Mouse (Mus musculus) stomach, postnatal 0 days (tissue): ENCODE measurements at regions not wholly inside any gene's neighbourhood (a gene's known extent, or its start where the extent isn't known, plus 50 kb on each side); places are given as distances from the start of the nearest gene placed in this dataset.

Experiments
- ATAC-seq: fragments of 200-750 bp; cut with Nextera tagmentation; 2 replicates; pipeline ENCODE4 v1.8.0; 2017; ENCODE audit not compliant: low FRiP score, low TSS enrichment
- DNase-seq: peaks from one replicate; pipeline ENCODE4 v3.0.0-alpha.2; 2016; ENCODE audit warnings: low spot score
- H3K27ac ChIP-seq: fragments of 300-500 bp; sonication (generic); replicated peaks from 2 replicates; pipeline ENCODE4 v1.5.1; 2014; ENCODE audit warnings: mild to moderate bottlenecking, control low read depth
- H3K27me3 ChIP-seq: fragments of 300-500 bp; sonication (generic); 2 replicates; pipeline ENCODE4 v1.6.1; 2014; ENCODE audit warnings: low read length; ENCODE audit not compliant: control insufficient read depth, insufficient read depth
- H3K36me3 ChIP-seq: fragments of 300-500 bp; sonication (generic); 2 replicates; pipeline ENCODE4 v1.6.1; 2014; ENCODE audit warnings: low read length, mixed read lengths; ENCODE audit not compliant: control insufficient read depth, insufficient read depth
- H3K4me1 ChIP-seq: fragments of 300-500 bp; sonication (generic); replicated peaks from 2 replicates; pipeline ENCODE4 v1.6.1; 2014; ENCODE audit warnings: antibody characterized with exemption; ENCODE audit not compliant: control insufficient read depth, insufficient read depth
- H3K4me2 ChIP-seq: fragments of 300-500 bp; sonication (generic); replicated peaks from 2 replicates; pipeline ENCODE4 v1.6.1; 2014; ENCODE audit warnings: low read depth, mild to moderate bottlenecking, control low read depth, moderate library complexity
- H3K4me3 ChIP-seq: fragments of 300-500 bp; sonication (generic); 2 replicates; pipeline ENCODE4 v1.5.1; 2014; ENCODE audit warnings: low read depth, low read length, control low read depth
- H3K9ac ChIP-seq: fragments of 300-500 bp; sonication (generic); 2 replicates; pipeline ENCODE4 v1.6.1; 2014; ENCODE audit warnings: mild to moderate bottlenecking, low read length, control low read depth, mixed read lengths
- H3K9me3 ChIP-seq: fragments of 300-500 bp; sonication (generic); 2 replicates; pipeline ENCODE4 v1.6.1; 2016; ENCODE audit warnings: low read length; ENCODE audit not compliant: control insufficient read depth
- CTCF ChIP-seq: IDR thresholded peaks from 2 replicates; pipeline ENCODE4 v1.5.1; 2016; ENCODE audit warnings: antibody characterized with exemption, low read depth, mild to moderate bottlenecking, moderate library complexity
- EP300 ChIP-seq: optimal IDR thresholded peaks from 2 replicates; pipeline ENCODE3; 2016; ENCODE audit warnings: antibody characterized with exemption
- WGBS: fragments of 180-500 bp; shearing (Covaris S2); extraction: QIAGEN DNeasy Blood & Tissue Kit; methylation state at CpG from one replicate; pipeline ENCODE4 v1.1.7; 2014; 5-methylcytosine and 5-hydroxymethylcytosine counted together

DNA sequence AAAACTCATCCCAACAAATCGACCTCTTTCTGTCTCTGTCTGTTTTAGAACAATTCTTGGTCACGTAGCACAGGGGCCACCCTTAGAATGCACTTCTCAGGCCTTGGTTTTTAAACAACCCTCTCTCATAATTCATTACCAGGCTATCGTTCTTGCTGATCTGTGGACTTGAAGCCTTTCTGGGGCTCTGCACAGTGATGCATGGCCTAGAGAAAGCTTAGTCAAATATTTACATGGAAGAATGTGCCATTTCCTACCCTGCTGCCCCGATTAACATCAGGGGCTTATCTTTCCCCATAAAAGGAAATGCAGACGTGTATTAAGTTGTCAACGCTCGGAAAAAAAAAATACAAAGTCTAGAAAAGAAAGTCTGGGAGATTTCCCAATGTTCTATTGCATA lies 1448.0 kb downstream of the Gsdmc2 start:
- no peak overlapping the region for H3K4me3 ChIP-seq
- 12% methylated on average over 7 of the region's 7 CpGs for WGBS
- no peaks in the 10 kb centered on the region for H3K9me3 ChIP-seq
- no peak overlapping the region for H3K9ac ChIP-seq
- no peak for DNase-seq
- no peaks in the 10 kb centered on the region for H3K27me3 ChIP-seq
- H3K36me3 ChIP-seq: no peaks in the 10 kb centered on the region
- no peak for ATAC-seq
- no peaks in the 10 kb centered on the region for H3K4me1 ChIP-seq
- no peak overlapping the region for H3K4me2 ChIP-seq
- TF ChIP-seq CTCF (no peak), EP300 (no peak)
- no peak overlapping the region for H3K27ac ChIP-seq

DNA sequence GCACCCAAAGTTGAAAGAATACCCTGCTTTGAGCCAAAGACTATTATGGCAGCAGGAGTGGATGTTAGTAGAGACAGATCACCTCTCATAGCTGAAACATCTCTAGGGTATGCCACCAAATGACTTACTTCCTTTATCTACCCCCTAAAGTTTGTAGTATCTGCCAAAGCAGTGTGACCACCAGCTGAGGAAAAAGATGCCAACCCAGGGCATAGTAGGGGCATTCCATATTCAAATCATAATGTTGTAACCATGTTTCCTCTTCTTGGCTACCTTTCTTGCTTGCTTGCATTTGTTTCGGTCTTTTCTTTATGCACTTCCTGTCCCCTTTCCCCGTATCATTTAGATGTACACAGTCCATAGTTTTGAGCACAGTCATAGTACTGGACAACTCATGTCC lies 1449.6 kb downstream of the Gsdmc2 start:
- H3K27me3 ChIP-seq: no peaks in the 10 kb centered on the region
- H3K9ac ChIP-seq: no peak overlapping the region
- H3K4me3 ChIP-seq: no peak overlapping the region
- TF ChIP-seq EP300: no peak
- no peak for TF ChIP-seq CTCF
- WGBS: 84% methylated on average over 2 of the region's 2 CpGs
- no peak overlapping the region for H3K4me2 ChIP-seq
- DNase-seq (no peak), ATAC-seq (no peak)
- no peak overlapping the region for H3K27ac ChIP-seq
- H3K36me3 ChIP-seq: no peaks in the 10 kb centered on the region
- no peaks in the 10 kb centered on the region for H3K4me1 ChIP-seq
- no peaks in the 10 kb centered on the region for H3K9me3 ChIP-seq

DNA sequence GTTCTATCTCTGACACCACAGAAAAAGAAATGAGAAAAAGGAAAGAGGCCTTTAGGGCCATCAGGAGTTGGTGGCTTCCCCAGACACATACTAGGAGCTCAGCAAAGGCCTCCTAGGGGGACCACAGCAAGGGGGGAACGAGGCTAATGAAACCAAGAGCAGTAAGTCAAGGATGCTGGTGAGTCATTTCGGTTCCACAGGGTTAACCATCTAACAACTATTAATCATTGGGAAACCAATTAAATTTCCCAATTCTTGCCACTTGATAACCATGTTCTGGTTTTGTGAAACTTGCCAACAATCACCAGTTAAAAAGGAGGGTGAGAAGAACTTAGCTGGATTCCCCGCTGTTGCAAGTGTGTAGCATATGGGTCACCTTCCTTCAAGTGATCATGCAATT lies 1451.6 kb downstream of the Gsdmc2 start:
- TF ChIP-seq CTCF (no peak), EP300 (no peak)
- no peak overlapping the region for H3K4me2 ChIP-seq
- WGBS: 90% methylated on average over 3 of the region's 3 CpGs
- H3K4me3 ChIP-seq: no peak overlapping the region
- H3K9ac ChIP-seq: no peak overlapping the region
- DNase-seq: no peak
- H3K27ac ChIP-seq: no peak overlapping the region
- H3K9me3 ChIP-seq: no peaks in the 10 kb centered on the region
- H3K4me1 ChIP-seq: no peaks in the 10 kb centered on the region
- ATAC-seq: no peak
- H3K27me3 ChIP-seq: no peaks in the 10 kb centered on the region
- no peaks in the 10 kb centered on the region for H3K36me3 ChIP-seq

DNA sequence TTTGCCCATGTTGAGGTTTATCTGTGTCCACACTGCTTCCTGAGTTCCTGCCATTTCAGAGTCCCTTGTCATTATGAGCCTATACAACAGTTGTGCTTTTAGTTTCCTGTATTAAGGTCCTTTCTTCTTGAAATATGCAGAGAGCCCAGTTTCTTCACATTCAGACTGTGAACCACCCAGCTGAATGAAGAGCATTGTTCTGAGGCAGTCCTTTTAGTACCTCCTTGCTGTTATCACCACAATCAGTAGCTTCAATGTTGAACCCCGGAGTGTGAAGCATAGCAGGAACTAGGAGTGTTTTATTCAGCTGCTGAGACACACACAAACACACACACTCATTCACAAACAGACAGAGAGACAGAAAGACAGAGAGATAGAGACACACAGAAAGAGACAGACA lies 1452.1 kb downstream of the Gsdmc2 start:
- Histone ChIP-seq H3K4me3 (no peak overlapping the region), H3K27me3 (no peaks in the 10 kb centered on the region), H3K27ac (no peak overlapping the region), H3K9me3 (no peaks in the 10 kb centered on the region), H3K4me2 (no peak overlapping the region), H3K9ac (no peak overlapping the region), H3K36me3 (no peaks in the 10 kb centered on the region), H3K4me1 (no peaks in the 10 kb centered on the region)
- WGBS: 50% methylated on average over 1 of the region's 1 CpGs
- TF ChIP-seq EP300: no peak
- no peak for TF ChIP-seq CTCF
- DNase-seq (no peak), ATAC-seq (no peak)

DNA sequence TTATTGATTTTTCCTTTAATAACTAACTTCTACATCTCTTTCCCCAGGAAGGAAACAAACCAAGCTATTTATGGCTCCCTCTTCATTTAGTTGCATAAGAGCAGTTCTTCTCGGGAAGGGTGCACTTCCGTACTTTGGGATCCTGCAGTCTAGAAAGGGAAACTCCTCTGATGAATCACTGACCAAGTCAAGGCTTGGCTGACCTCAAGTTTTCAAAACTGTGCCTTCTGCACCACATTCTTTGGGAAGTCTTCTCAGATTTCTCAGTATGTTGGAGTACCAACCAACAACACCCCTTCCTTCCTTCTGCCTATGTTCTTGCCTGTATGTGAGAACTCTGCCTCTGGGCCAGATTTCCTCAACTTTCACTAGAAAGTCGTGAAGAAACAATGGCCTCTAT lies 1452.6 kb downstream of the Gsdmc2 start:
- Histone ChIP-seq H3K4me2 (no peak overlapping the region), H3K4me1 (no peaks in the 10 kb centered on the region), H3K36me3 (no peaks in the 10 kb centered on the region), H3K9me3 (no peaks in the 10 kb centered on the region), H3K27me3 (no peaks in the 10 kb centered on the region), H3K27ac (no peak overlapping the region), H3K4me3 (no peak overlapping the region), H3K9ac (no peak overlapping the region)
- TF ChIP-seq EP300: no peak
- no peak for TF ChIP-seq CTCF
- WGBS: 73% methylated on average over 3 of the region's 3 CpGs
- DNase-seq (no peak), ATAC-seq (no peak)

DNA sequence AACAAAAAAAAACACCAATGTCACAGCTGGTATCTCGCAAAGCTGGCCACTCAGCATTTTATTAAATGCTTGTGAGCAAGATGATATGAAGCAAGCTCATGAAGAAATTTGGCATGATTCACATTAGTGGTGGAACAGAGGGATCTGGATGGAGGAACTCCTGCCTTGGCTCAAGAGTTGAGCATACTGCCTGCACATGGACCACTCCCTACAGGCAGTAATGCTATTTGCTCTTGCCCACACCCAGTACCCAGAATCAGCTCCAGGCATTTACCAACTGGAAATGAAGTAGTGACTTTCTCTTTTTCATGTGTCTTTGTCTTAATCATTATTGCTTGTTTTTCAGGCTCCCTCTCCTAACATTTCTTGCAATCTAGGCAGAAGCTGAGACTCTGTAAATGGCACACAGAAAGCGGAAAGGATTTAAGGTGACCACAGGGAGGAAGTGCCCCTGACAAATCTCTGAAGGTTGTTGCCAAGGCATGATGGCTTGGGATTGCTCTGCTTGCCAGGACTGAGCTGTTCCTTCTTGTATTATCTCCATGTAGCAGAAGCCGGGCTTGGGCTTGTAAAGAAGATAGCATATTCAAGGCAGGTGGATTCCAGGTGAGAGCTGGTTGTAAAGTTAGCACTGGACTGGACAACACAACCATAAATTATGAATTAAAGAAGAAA lies 1455.4 kb downstream of the Gsdmc2 start:
- no peaks in the 10 kb centered on the region for H3K36me3 ChIP-seq
- peak; percentile 75; the same call in 1 of the 2 replicates for ATAC-seq

More for the DNA sequence above, 1455.4 kb downstream of the Gsdmc2 start:
- 82% methylated on average over 3 of the region's 3 CpGs for WGBS
- Histone ChIP-seq H3K4me3 (no peak overlapping the region), H3K4me2 (no peak overlapping the region), H3K27me3 (no peaks in the 10 kb centered on the region), H3K9ac (no peak overlapping the region), H3K27ac (no peak overlapping the region), H3K9me3 (no peaks in the 10 kb centered on the region), H3K4me1 (no peaks in the 10 kb centered on the region)
- DNase-seq: peak; percentile 26
- TF ChIP-seq CTCF (no peak), EP300 (no peak)
